Mouse (Mus musculus): ENCODE measurements at regions not wholly inside any gene's neighbourhood (a gene's known extent, or its start where the extent isn't known, plus 50 kb on each side); places are given as distances from the start of the nearest gene placed in this dataset.
A peak's percentile ranks its signal among the peaks of the same experiment; 100 is the strongest.

DNA sequence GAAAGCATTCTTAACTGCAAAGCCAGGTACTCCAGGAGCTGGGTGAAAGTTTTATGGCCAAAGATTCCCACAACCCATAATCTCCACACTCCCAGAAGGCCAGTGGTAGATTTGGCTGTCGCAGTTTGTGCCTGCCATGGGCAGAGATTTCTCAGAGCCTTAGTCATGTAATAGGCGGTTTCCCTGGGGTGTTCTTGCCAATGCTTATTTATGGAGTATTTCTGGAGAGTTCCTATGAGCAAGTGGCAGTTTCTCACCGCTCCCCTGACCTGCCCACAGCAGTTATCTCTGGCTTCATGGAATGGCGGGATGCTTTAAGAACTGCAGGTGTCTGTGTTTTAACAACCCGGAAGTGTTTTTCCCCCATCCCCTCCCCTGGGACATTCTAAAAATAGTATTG, 179.8 kb downstream of the 4933412E24Rik start:
- DNase-seq (ENCODE audit: low spot score in 2 of 2), result no peak

DNA sequence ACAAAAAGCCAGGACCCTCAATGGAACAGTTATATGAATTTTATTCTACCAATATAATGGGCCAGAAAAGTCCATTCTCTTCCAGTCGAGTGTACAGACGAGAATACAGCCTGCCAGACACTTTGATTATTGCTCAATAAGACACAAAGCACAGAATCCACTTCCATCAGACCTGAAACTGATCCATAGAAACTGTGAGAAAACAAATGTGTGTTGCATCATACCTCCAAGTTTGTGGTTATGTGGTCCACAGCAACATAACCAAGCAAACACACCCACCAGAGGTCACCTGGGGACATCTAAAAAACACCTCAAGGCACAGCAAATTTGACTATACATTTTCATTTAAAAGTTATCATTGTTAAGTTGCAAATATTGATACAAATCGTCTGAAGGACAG, 183.2 kb downstream of the 4933412E24Rik start:
- DNase-seq (ENCODE audit: low spot score in 2 of 2), result no peak

DNA sequence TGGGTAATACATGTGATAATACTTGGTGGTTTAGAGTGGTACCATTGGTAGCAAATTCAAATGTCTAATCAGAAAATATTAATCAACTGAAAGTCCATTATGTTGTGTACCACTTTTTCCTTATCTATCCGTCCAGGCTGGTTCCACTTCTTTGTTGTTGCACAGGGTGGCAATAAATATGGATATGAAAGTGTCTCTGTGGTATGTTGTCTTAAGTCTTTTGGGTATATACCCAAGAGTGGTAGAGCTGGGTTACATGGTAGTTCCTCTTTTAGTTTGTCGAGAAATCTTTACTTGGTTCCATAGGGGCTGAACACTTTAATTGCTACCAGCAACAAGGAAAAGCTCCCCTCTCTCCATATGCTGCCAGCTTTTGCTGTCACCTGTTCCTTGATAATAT, 184.9 kb downstream of the 4933412E24Rik start:
- no peak for DNase-seq (ENCODE audit: low spot score in 2 of 2)

DNA sequence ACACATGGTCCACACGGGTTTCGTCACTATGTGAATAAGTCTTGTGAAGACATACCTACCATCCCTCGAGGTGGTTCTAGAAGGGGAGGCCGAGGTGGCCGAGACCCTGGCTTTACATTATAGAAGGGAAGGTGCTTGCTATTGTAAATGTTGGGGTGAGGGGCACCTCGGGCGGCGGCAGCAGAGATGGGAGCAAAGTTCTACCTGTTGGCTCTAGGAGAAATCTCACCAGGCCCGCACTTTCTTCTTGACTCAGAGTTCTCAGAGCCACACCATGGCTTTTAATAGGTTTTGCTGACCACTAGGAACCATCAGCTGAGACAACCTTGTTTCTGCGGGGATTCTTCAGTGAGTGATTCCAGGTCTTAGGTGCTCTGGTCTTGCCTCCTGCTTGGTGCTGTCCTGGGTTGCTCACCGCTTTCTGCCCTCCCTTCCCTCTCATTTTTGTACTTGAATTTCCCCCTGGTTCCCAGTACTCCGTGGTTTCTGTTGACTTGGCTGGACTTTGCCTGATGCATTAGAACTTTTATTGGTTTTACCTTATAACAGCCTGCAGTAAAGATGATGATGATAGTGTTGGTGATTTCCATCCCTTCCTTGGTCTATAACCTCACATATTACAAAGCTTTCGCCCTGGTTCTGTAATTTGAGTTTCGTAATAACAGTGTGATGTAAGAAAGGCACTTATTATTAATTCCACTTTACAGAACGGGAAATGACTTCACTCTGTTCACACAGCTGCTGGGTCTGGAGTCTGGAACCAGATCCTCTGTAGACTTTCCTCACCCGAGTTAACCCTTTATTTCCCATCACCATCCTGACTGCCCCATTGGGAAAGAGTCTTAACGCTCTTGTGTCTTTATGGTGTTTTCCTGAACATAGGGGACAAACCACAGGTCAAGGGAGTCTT, 185.6 kb downstream of the 4933412E24Rik start:
- DNase-seq (ENCODE audit: low spot score in 2 of 2), result no peak

DNA sequence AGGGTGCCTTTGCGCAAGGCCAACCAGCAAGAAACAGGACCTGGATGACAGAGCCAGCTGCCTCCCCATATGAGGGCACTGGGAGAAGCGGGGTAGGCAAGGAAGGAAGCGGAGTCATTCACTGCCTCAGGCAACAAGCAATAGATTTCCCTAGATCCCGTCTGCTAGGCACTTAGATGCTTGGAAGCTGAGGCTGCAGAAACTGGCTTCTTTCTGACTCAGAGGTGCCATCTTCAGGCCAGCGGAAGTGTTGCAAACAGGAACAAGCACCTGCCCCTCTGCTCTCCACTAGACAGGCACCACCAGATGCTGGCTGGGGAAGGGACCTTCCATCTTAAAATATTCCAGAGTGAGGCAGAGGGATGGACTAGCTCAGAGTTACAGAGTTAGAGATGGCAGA, 188.0 kb downstream of the 4933412E24Rik start:
- peak; percentile 72 to 83 for DNase-seq (ENCODE audit: low spot score in 2 of 2)

DNA sequence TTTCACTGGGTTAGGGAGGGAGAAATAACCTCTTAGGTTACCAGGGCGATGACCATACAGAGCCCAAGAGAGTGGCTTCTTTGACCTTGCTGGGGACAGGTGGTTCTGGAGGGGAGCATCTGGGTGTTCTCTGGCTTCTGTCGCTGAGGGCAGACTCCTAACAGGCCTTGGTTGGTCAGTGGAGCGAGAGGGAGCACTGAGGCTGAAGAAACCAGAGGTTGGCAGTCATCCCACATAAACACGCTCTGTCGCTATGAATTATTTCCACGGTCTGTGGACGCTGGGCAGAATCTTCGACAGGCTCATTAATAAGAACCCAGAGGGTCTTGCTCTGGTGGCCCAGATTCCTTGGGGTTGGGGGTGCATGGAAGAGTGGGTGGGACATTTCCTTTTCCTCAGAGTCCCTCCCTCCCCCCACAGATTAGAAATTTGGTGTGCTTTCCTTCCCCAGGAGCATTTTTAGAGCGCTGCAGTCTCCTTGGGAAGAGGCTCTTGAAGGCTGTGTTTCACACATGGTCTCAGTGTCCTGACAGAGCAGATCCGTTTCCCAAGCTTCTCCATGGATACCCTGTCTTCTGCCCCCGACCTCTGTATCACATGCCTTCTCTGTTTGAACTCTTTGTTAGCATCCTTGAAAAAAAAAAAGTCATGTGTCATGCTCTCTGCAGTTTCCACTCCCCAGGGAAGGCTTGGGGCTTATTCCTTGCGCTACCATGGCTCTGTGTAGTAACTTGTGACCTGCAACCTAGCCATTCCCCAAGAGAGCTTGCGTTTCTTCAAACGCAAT, 190.1 kb downstream of the 4933412E24Rik start:
- DNase-seq (ENCODE audit: low spot score in 2 of 2), result no peak

DNA sequence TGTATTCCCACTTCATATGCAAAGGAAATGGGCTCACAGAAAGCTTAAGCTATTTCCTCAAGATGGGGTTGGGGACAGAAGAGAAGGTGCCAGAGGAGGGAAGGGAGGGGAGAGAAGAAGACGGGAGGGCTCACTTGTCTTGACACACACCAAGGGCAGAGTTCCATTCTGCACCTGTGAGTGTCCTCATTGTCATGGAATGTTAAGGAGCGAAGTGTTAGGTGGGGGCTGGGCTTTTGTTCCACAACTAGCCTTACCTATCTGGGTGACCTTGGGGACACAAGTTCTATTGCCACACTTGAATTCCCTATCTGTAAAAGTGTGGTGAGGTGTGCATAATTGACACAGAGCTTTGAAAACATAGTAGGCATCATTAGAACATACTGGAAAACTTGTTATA, 192.5 kb downstream of the 4933412E24Rik start:
- no peak for DNase-seq (ENCODE audit: low spot score in 2 of 2)

DNA sequence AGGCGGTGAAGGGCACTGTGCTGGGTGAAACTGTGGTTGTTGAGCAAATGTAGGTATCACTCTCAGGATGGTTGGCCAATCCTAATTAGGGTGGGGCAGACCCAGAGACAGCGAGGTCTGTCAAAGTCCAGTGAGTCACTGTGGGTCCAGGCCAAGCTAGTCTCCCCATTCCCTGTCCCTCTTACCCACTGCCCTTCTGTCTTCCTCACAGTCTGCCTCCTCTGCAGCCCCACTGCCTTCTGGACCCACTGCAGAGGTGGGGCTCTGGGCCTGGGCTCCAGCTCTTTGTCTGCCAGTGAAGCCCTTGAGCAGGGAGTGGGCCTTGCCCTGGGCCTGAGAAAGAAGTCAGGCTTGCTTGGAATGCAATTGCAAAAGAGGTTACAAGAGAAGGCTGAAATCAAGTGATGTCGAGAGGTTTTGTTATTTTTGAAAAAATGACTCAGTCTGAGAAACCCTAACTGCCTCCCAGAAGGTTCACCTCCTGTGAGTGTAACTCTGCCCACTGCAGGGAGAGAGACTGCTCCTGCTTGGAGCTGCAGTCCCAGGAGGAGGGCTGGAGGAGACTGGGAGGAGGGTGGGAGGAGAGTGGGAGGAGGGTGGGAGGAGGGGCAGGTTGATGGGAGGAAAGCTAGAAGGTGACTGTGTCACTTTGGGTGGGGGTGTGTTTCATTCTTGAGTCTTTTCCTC, 193.3 kb downstream of the 4933412E24Rik start:
- DNase-seq (ENCODE audit: low spot score in 2 of 2), result no peak

DNA sequence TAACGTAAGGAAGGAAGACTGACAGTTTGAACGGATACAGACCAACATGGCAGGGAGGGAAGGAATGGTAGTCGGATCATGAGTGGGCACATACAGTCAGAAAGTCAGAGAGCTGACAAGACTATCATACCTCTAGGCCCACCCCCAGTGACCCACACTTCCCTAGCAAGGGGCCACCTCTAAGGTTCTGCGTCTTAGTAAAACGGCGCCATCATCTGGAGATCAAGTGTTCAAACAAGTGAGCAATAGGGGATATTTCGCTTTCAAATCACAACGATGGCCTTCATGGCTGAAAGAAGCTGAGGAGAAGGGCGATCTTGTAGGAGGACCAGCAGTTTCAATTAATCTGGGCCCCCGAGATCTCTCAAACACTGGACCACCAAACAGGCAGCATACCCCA, 196.1 kb downstream of the 4933412E24Rik start:
- DNase-seq (ENCODE audit: low spot score in 2 of 2), result no peak

DNA sequence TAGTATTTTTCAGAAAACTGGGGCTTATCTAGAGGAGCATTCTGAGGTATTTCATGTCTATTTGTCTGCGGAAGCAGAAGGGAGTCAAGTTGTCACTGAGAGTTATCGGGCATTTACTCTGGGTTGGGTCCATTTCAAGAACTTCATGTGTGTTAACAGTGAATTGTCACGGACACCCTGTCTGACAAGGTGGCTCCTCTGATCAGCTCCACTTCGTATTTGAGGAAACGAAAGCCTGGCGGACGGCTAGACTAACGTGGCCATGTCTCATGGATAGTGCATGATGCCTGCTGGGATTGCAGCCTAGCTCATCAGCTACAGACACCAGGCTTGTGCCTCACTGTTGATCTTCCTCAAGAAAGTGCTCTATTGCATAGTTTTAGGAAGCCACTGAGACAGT, 200.4 kb downstream of the 4933412E24Rik start:
- no peak for DNase-seq (ENCODE audit: low spot score in 2 of 2)

DNA sequence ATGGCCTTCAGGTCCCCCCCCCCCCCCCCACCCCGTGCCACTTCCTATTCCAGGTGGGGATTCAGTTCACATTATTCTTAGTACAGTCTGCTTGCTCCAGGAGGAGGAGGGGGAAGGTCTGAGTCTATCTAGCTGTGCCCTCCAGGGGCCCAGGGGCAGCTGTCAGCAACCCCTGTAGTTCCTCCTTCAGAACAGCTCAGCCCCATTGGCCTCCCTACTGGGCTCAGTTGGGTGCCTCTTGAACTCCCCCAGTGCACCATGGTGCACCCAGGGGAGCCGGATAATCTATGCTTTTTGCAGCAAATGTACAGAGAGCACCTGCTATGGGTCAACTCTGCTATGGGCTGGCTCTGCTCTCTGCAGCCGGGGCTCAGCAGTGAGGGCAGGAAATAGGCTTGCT, 204.8 kb downstream of the 4933412E24Rik start:
- DNase-seq (ENCODE audit: low spot score in 2 of 2), result no peak

DNA sequence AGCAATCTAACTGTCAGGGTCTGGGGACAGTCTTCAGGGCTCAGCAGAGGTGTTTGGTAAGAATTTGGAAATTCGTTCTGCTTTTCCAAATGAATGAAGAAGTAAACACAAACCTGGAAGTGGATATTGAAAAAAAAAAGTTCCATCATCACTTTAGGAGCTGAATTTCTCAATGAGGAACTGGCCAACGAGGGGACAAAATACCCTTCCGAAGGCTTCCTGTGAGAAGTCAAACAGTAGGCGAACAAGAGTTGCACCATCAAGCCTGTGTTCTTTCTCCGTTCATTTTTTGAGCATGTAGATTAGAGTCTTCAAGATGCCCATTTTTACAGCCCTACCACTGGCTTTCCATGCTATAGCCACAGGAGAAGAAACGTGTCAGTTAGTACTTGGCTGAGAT, 207.1 kb downstream of the 4933412E24Rik start:
- DNase-seq (ENCODE audit: low spot score in 2 of 2), result no peak

DNA sequence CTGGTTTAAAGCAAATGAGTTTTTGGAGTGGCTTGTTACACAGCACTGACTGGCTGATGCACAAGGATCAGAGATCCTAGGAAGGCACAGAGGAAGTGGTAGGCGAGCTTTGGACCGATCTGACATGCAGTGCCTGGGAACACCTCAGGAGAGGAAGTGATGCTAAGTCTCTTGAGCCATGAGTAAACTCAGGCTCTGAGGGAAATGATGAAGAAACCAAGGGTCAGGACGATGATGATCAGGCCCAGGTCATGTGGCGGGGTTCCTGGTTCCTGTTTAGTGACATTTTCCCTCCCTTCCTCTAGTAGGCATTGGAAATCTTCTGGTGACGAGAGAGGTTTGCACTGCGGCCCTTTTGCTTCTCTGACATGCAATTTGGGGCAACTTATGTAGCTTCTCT, 208.7 kb downstream of the 4933412E24Rik start:
- no peak for DNase-seq (ENCODE audit: low spot score in 2 of 2)

DNA sequence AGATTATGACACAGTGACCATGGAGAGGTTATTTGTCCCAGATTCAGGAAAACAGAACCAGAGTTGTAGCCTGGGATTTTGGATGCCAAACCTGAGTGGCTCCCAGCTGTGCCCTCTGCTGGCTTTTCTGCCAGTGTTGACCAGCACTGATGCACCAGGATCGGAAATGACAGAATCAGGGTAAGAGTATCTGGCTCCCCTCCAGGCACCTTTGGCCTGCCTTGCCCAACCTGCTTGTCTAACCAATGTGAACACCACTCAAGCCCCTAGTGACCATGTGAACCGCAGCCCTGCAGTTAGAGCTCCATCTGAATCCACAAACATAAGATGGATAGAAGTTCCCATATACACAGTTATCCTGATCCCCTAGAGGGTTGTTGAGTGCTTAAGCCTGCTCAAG, 210.6 kb downstream of the 4933412E24Rik start:
- DNase-seq (ENCODE audit: low spot score in 2 of 2), result no peak

DNA sequence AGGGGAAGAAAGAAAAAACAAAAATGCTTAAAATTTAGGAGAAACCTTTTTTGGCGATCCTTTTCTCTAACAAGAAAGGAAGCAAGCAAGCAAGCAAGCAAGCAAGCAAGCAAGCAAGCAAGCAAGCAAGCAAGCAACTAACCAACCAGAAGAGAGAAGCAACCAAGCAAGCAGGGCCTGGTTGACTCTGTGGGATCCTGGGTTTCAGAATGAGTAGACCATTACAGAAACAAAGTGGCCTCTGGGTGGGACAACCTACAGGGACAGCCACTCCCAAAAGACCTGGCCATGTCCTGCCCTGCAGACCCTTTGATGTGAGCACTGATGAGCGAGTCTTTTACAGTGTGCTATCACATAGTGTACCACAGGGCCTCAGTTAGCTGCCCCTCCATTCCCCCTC, 211.6 kb downstream of the 4933412E24Rik start:
- no peak for DNase-seq (ENCODE audit: low spot score in 2 of 2)

DNA sequence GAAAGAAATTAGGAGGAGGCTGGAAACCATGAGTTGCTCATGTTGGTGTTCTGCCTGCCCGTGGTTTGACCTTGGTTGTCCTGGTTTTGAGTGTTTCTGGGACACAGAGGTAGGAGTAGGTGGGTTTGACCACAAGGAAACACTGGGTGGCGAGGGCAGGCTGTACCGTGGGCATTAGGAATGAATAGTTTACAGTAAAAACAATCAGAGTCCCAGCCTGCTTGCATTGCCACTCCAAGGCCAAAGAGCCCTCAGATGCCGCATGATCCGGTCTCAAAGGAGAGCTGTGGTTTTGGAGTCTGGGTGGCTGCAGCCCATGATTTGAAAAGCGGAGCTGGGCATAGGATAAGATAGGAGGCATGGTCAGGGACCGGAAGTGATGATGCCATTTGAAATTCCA, 212.0 kb downstream of the 4933412E24Rik start:
- no peak for DNase-seq (ENCODE audit: low spot score in 2 of 2)

DNA sequence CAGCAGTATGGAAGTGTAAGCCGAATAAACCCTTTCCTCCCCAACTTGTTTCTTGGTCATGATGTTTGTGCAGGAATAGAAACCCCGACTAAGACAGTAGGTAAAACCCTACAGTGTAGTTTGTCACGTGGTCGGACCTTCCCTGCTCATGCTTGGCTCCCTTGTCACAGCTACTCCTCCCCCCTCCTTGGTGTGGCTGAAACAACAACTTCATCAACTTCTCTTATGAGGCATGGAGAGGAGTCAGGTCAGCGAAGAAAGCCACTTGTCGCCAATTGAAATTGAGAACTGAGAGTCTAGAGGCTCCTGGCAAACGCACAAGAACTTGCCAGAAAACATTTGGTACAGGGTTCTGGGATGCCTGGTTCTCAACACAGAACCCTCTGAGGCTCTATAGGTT, 214.1 kb downstream of the 4933412E24Rik start:
- DNase-seq (ENCODE audit: low spot score in 2 of 2), result no peak

DNA sequence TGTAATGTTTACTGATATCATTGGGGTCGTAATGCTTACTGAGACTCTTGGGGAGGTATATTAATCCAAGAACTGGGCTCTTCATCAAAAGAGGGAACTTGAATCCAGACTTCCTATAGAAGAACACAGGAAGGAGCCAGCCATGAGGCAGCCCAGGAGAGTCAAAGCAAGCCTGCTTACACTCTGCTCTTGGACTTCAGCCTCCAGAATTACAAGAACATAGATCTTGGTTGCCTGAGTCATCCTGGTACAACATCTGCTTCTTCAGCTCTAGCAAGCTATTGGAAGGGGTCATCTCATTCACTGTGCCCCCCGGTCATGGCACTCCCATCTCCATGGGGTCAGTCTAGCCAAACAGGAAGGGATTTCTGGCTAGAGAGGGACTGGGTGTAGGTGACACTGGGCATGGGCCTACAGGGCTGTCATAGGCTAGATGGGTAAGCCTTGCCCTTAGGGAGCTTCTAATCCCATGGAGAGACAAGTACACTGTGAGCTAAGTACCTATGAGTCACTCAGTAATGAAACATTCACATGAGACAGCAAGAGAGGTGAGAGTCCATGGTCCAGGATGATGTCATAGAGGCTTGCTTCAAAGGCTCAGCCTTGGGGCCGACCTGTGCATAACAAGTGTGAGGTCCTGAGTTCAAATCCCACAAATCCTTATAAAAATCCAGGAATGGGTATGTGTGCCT, 217.1 kb downstream of the 4933412E24Rik start:
- no peak for DNase-seq (ENCODE audit: low spot score in 2 of 2)

DNA sequence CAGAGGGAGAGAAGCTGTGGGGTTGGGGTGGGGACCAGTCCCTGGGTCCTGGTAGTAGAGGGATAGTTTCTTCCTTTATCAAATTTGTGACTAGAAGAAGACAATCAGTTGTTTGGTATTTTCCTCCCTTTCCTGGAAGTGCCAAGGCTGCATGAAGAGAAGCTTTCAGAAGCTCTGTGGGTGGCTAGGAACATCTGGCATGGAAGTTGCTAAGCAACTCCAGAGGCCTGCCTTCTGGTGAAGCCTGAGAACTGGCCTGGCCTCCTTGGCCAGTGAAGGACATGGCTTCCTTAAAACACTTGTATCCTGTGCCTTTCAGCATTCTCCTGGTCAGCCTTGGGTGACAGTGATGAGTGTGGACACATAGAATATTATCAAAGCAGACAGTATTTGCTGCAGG, 217.9 kb downstream of the 4933412E24Rik start:
- no peak for DNase-seq (ENCODE audit: low spot score in 2 of 2)

DNA sequence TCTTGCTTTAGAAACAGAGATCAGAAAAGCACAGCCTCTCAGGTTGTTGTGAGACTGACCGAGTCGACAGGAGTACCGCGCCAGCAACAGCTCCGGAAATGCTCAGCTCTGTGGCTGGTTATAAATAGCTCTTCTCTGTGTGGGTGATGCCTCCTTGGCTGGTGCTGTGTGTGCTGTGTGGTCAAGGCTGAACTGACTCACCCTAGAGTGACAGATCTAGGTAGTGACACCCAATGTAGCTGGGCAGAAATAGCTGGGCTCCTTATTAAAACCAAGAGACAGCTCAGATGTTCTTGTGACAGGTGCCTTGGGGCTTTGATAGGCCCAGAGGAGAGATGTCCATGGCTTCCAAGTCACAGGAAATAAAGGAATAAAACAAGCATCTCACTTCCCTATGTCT, 220.7 kb downstream of the 4933412E24Rik start:
- peak in 1 of 2 experiments; percentile 17 for DNase-seq (ENCODE audit: low spot score in 2 of 2)

DNA sequence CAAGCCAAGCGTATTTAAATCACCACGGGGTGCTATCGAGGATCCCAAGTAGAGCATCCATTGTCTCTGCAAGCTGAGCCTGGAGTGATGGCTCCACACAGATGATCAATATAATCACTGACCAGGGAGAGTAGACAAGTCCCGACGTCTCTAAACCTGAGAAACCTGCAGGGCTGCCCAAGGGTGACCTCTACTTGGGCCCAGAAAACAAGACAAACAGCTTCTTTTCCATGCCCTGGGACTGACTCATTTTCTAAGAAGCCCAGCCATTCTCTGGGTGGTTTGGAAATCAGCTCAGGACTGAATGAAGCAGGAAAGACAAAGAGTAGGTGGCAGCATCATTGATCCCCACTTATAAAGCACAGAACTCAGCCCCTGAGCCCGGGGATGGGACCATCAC, 221.5 kb downstream of the 4933412E24Rik start:
- no peak for DNase-seq (ENCODE audit: low spot score in 2 of 2)
